Mouse (Mus musculus) embryonic facial prominence, embryonic 14.5 days (tissue): ENCODE data around the gene Ttc22. TPM values are rescaled to one million over a fixed set of nuclear protein-coding genes. Genes with fewer than 3 reads are reported as not detected.

Source experiments
- ATAC-seq: fragments of 200-750 bp; cut with Nextera tagmentation; 2 replicates; pipeline ENCODE4 v1.8.0; 2017; ENCODE audit warnings: low read depth, moderate number of reproducible peaks, moderate TSS enrichment
- DNase-seq: peaks from one replicate; pipeline ENCODE4 v3.0.0-alpha.2; 2015; ENCODE audit warnings: low spot score
- H3K27ac ChIP-seq: fragments of 300-500 bp; sonication (generic); replicated peaks from 2 replicates; pipeline ENCODE4 v1.5.1; 2014; ENCODE audit warnings: low read depth, mild to moderate bottlenecking, low read length, moderate library complexity
- H3K27me3 ChIP-seq: fragments of 300-500 bp; sonication (generic); replicated peaks from 2 replicates; pipeline ENCODE4 v1.6.1; 2014; ENCODE audit warnings: low read length; ENCODE audit not compliant: control insufficient read depth, insufficient read depth
- H3K36me3 ChIP-seq: fragments of 300-500 bp; sonication (generic); 2 replicates; pipeline ENCODE4 v1.6.1; 2014; ENCODE audit warnings: low read length, mixed read lengths; ENCODE audit not compliant: control insufficient read depth, insufficient read depth
- H3K4me1 ChIP-seq: fragments of 300-500 bp; sonication (generic); 2 replicates; pipeline ENCODE4 v1.6.1; 2014; ENCODE audit warnings: antibody characterized with exemption, low read length; ENCODE audit not compliant: control insufficient read depth, insufficient read depth
- H3K4me2 ChIP-seq: fragments of 300-500 bp; sonication (generic); 2 replicates; pipeline ENCODE4 v1.6.1; 2014; ENCODE audit warnings: low read depth, mild to moderate bottlenecking, low read length, moderate library complexity, mixed read lengths
- H3K4me3 ChIP-seq: fragments of 300-500 bp; sonication (generic); 2 replicates; pipeline ENCODE4 v1.5.1; 2014; ENCODE audit warnings: low read depth, mild to moderate bottlenecking, low read length
- H3K9ac ChIP-seq: fragments of 300-500 bp; sonication (generic); 2 replicates; pipeline ENCODE4 v1.6.1; 2014; ENCODE audit warnings: low read depth, mild to moderate bottlenecking, low read length, moderate library complexity, mixed read lengths
- H3K9me3 ChIP-seq: fragments of 300-500 bp; sonication (generic); 2 replicates; pipeline ENCODE4 v1.6.1; 2016; ENCODE audit warnings: low read length; ENCODE audit not compliant: control insufficient read depth
- whole genome bisulfite sequencing: fragments of 180-500 bp; shearing (Covaris S2); extraction: QIAGEN DNeasy Blood & Tissue Kit; methylation state at CpG from one replicate; pipeline ENCODE4 v1.1.7; 2014; 5-methylcytosine and 5-hydroxymethylcytosine counted together
- polyA plus RNA-seq: library from polyadenylated mRNA; unstranded; fragments of >200 nt; fragmentation: Nextera tagmentation; extraction: Ambion mirVana; gene quantifications from 2 replicates; pipeline ENCODE4 v1.2.1, GENCODE M21; 2014

Ttc22 gene
- 2.6 and 3.5 TPM in 2 replicates for polyA plus RNA-seq

- Histone ChIP-seq H3K9me3 (no peaks in the 10 kb centered on the region), H3K36me3 (no peaks in the 10 kb centered on the region), H3K27me3 (peaks cover 38% of the 10 kb centered on the region), H3K4me1 (no peaks in the 10 kb centered on the region; the same call in 1 of the 2 replicates), H3K9ac (peak within 1 kb of the TSS; percentile 19; the same call in 1 of the 2 replicates), H3K27ac (no peak within 1 kb of the TSS), H3K4me3 (peak within 1 kb of the TSS; percentile 14; the same call in 1 of the 2 replicates), H3K4me2 (peak within 1 kb of the TSS; percentile 20; the same call in 1 of the 2 replicates)
- ATAC-seq (peak; percentile 58; the same call in 1 of the 2 replicates), DNase-seq (no peak)
- 15% methylated on average over 16 of the region's 16 CpGs for WGBS
Measured at GRCm38 (mm10) chr4:106622030-106622493, at the start of gene Ttc22. TSS of gene Ttc22 (plus strand) at chr4:106622432.

- H3K4me1 ChIP-seq = no peaks in the 10 kb centered on the region
- WGBS = 78% methylated on average over 8 of the region's 8 CpGs
- H3K4me2 ChIP-seq = no peak overlapping the region
- H3K36me3 ChIP-seq = peaks cover 70% of the 10 kb centered on the region
- H3K9me3 ChIP-seq = no peaks in the 10 kb centered on the region
- DNase-seq (no peak), ATAC-seq (no peak)
- H3K4me3 ChIP-seq = no peak overlapping the region
- H3K27me3 ChIP-seq = no peaks in the 10 kb centered on the region
- H3K27ac ChIP-seq = no peak overlapping the region
- no peak overlapping the region for H3K9ac ChIP-seq
Measured at GRCm38 (mm10) chr4:106575022-106575421, 47.2 kb upstream of the Ttc22 start.

DNA sequence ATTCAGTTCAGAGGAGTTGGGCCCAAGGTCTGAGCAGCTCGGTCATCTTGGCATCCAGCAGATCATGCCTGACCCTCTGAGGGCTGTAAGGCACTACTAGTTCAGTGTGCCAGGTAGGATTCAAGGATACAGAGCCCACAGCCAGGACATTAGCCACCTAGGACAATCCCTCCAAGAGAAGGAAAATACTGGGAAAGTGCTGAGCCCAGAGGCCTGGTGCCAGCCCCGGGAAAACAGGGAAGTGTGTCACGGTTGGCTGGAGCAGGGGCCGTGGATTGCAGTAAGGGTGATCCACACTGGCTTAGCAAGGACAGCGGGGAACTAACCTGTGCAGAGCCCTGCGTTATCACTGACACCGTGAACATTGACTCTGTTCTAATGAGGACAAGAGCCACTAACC is 44.7 kb upstream of the Ttc22 start:
- peaks cover 79% of the 10 kb centered on the region for H3K36me3 ChIP-seq

GRCm38 (mm10) chr4:106581176-106581864 is 40.9 kb upstream of the Ttc22 start:
- no peaks in the 10 kb centered on the region for H3K27me3 ChIP-seq
- 89% methylated on average over 14 of the region's 14 CpGs for WGBS

More for the DNA sequence above, 44.7 kb upstream of the Ttc22 start:
- Histone ChIP-seq H3K9me3 (no peaks in the 10 kb centered on the region), H3K27ac (no peak overlapping the region), H3K4me2 (no peak overlapping the region), H3K9ac (no peak overlapping the region), H3K4me3 (no peak overlapping the region), H3K27me3 (no peaks in the 10 kb centered on the region), H3K4me1 (no peaks in the 10 kb centered on the region)
- no peak for DNase-seq
- 79% methylated on average over 6 of the region's 7 CpGs for WGBS
- no peak for ATAC-seq

GRCm38 (mm10) chr4:106581865-106582204 is 40.4 kb upstream of the Ttc22 start:
- Histone ChIP-seq H3K9me3 (no peaks in the 10 kb centered on the region), H3K27ac (no peak overlapping the region), H3K4me2 (no peak overlapping the region), H3K36me3 (peaks cover 82% of the 10 kb centered on the region), H3K4me3 (no peak overlapping the region), H3K4me1 (no peaks in the 10 kb centered on the region), H3K27me3 (no peaks in the 10 kb centered on the region), H3K9ac (no peak overlapping the region)
- ATAC-seq (no peak), DNase-seq (no peak)
- WGBS = 96% methylated on average over 14 of the region's 15 CpGs

More at GRCm38 (mm10) chr4:106581176-106581864, 40.9 kb upstream of the Ttc22 start:
- H3K27ac ChIP-seq = no peak overlapping the region
- peaks cover 82% of the 10 kb centered on the region for H3K36me3 ChIP-seq
- no peak overlapping the region for H3K9ac ChIP-seq
- H3K4me1 ChIP-seq = no peaks in the 10 kb centered on the region
- H3K4me3 ChIP-seq = no peak overlapping the region
- H3K9me3 ChIP-seq = no peaks in the 10 kb centered on the region
- ATAC-seq (no peak), DNase-seq (no peak)
- no peak overlapping the region for H3K4me2 ChIP-seq

DNA sequence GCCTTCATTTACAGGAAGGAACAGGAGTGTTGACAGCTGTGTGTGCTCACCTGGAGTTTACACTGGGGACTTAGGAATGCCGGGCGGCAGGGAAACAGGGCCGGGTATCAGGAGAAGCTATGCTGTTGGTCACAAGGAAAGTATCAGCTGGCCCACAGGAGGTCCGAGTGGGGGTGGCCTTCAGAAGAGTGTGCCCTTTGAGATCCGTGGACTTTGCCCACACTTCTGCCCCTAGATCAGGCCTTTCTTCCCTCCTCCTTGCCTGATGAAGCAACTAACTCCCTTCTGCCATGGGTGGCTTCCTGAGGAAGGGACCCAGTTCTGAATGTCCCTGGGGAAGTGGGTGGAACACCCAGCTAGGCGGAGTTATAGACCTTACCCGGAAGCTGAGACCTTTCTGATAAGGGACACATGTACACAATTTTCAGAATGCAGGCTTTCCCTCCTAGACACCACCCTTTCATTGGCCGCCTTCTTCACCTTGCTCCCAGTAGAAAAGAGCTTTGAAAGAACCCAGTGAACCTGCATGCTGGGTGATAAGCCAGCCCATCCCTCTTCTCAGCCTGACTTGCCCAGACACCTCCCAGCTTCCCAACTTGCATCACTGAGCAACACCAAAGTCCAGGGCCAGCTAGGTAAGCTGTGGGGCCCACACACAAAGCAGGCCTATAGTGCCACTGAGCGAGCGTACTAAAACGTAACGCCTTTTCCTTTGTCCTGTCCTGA is 39.6 kb upstream of the Ttc22 start:
- DNase-seq (no peak), ATAC-seq (no peak)
- WGBS = 76% methylated on average over 12 of the region's 12 CpGs
- H3K27me3 ChIP-seq = no peaks in the 10 kb centered on the region
- peaks cover 87% of the 10 kb centered on the region for H3K36me3 ChIP-seq
- H3K9ac ChIP-seq = no peak overlapping the region
- no peaks in the 10 kb centered on the region for H3K4me1 ChIP-seq
- no peak overlapping the region for H3K27ac ChIP-seq
- no peak overlapping the region for H3K4me2 ChIP-seq
- no peaks in the 10 kb centered on the region for H3K9me3 ChIP-seq
- H3K4me3 ChIP-seq = no peak overlapping the region

DNA sequence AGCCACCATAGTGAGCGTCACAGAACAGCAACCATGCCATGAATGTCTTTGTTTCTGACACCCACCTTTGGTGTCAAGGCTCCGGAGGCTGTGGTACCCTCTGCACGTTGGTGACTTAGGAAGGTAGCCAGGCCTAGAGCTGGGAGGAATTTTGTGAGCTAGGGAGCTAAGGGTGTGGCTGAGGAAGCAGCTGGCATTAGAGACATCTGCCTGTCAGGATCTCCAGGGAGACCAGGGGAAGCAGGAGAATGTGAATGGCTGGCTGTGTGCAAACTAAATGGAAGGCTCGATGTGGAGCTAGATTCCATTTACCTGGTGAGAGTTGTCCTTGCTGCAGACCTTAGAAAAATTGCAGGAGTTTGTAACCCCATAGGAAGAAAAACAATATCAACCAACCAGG is 37.6 kb upstream of the Ttc22 start:
- no peak for ATAC-seq
- WGBS = 86% methylated on average over 4 of the region's 4 CpGs

GRCm38 (mm10) chr4:106587075-106587474 is 35.2 kb upstream of the Ttc22 start:
- no peak for ATAC-seq
- no peaks in the 10 kb centered on the region for H3K9me3 ChIP-seq

More for the DNA sequence above, 37.6 kb upstream of the Ttc22 start:
- no peak for DNase-seq
- Histone ChIP-seq H3K27me3 (no peaks in the 10 kb centered on the region), H3K4me3 (no peak overlapping the region), H3K4me2 (no peak overlapping the region), H3K4me1 (no peaks in the 10 kb centered on the region), H3K27ac (no peak overlapping the region), H3K36me3 (peaks cover 85% of the 10 kb centered on the region), H3K9me3 (no peaks in the 10 kb centered on the region), H3K9ac (no peak overlapping the region)

More at GRCm38 (mm10) chr4:106587075-106587474, 35.2 kb upstream of the Ttc22 start:
- 93% methylated on average over 6 of the region's 6 CpGs for WGBS
- Histone ChIP-seq H3K27ac (no peak overlapping the region), H3K4me2 (no peak overlapping the region), H3K4me1 (no peaks in the 10 kb centered on the region), H3K36me3 (peaks cover 74% of the 10 kb centered on the region), H3K4me3 (no peak overlapping the region), H3K27me3 (no peaks in the 10 kb centered on the region), H3K9ac (no peak overlapping the region)
- DNase-seq = no peak
